Mouse (Mus musculus) lung, adult 2 months (tissue): Measurements from ENCODE around the gene Cfap299.

Experiments used
- CTCF ChIP-seq: fragments of 200-500 bp; IDR thresholded peaks from 2 replicates; pipeline ENCODE4 v1.5.1; 2011; ENCODE audit warnings: mild to moderate bottlenecking, low read length, control low read depth; ENCODE audit not compliant: insufficient read depth
- POLR2A ChIP-seq: fragments of 200-500 bp; IDR thresholded peaks from 2 replicates; pipeline ENCODE4 v1.6.1; 2011; ENCODE audit warnings: low read depth, mild to moderate bottlenecking, control low read depth, low read length, borderline replicate concordance; ENCODE audit errors: extremely low read depth

DNA sequence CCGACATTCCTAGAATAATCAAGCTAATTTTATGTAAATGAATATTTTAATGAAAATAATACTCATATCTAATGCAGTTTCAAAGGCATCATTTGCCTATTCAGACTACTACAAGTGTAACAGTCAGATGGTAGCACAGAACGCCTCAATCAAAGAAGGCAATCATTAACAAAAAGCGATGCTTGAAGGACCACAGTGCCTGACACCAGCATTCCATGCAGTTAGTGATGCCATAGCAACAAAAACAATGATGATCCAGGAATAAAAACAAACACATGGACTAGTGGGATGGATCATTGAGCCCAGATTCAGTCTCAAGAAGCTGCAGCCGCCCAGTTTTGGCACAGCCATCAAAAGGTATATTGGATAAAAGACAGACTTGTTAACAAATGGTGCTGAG is 232.2 kb downstream of the Cfap299 start:
- TF ChIP-seq CTCF (no peak), POLR2A (no peak)
